10 mouse cellular contexts compared by ENCODE assay signal in genomic region chr6:101261513-101261912, GRCm38 (mm10).
A peak's percentile ranks its signal among the peaks of the same experiment; 100 is the strongest.
DNase-seq lines count a peak whose midpoint lies in the region; ATAC-seq and TF ChIP-seq lines count a peak whose summit lies in the region.
"Had no signal": no experiment of that assay in that cellular context is flagged by ENCODE, and none has a peak within 500 bp of the region (broad histone marks: within the 10 kb centered on the region; RNA-seq: fewer than 3 reads in every experiment).

No protein-coding gene starts in this region.

- ATAC-seq in cerebellum, adult (ENCODE audit: insufficient number of reproducible peaks, low FRiP score, low TSS enrichment): no peak
- ATAC-seq in liver, embryonic 11.5 days (replicated peaks; ENCODE audit: low FRiP score): no peak
- ATAC-seq in hematopoietic stem cell, adult 5-6 weeks (replicated peaks in 1 of 2; ENCODE audit: insufficient read depth in 1 of 2, low FRiP score in 2 of 2, low TSS enrichment in 1 of 2, low read depth in 1 of 2, poor library complexity in 2 of 2, severe bottlenecking in 2 of 2): peak; percentile 53 to 56; a peak in 1 of 4 replicates

- no peak for TF ChIP-seq POLR2A in liver, adult 2 months (IDR thresholded peaks at IDR 0.05; ENCODE audit: extremely low read depth, insufficient read depth, low read length)

- DNase-seq in cerebellum, adult 8-10 months: peak; percentile 16
- DNase-seq in liver, adult 2 months (ENCODE audit: extremely low read depth, low read depth, low spot score): peak; percentile 37
- DNase-seq in liver, embryonic 11.5 days (ENCODE audit: low spot score): no peak
- peak; percentile 12 to 45 for DNase-seq in adrenal gland, postnatal 36 days
- peak; percentile 81 for DNase-seq in mesoderm, embryonic 11.5 days (ENCODE audit: low read depth, low spot score)
- no peak for DNase-seq in ovary, postnatal 36 days (ENCODE audit: low spot score)

- no peaks in the 10 kb centered on the region for H3K4me1 ChIP-seq in liver, adult 2 months (ENCODE audit: control insufficient read depth, insufficient read depth, low read length)
- H3K4me1 ChIP-seq in liver, embryonic 11.5 days (replicated peaks; ENCODE audit: control insufficient read depth, insufficient read depth, low read length): no peaks in the 10 kb centered on the region

- no peak overlapping the region for H3K4me3 ChIP-seq in liver, adult 2 months (ENCODE audit: insufficient read depth, low read depth, low read length)
- H3K4me3 ChIP-seq in liver, embryonic 11.5 days (ENCODE audit: low read depth, low read length): no peak overlapping the region

- H3K27me3 ChIP-seq in liver, adult 2 months (ENCODE audit: control insufficient read depth, insufficient read depth, low read length): no peaks in the 10 kb centered on the region
- H3K27me3 ChIP-seq in liver, embryonic 11.5 days (replicated peaks; ENCODE audit: control insufficient read depth, insufficient read depth, low read length): no peaks in the 10 kb centered on the region

- H3K27ac ChIP-seq in liver, adult 2 months (replicated peaks; ENCODE audit: insufficient read depth, low read depth, low read length): no peak overlapping the region
- no peak overlapping the region for H3K27ac ChIP-seq in liver, embryonic 11.5 days (ENCODE audit: low read depth, low read length)
- H3K27ac ChIP-seq: macrophage had no signal

- WGBS in liver, adult 2 months: 4% methylated on average over 4 of the region's 4 CpGs
- WGBS in liver, embryonic 11.5 days: 6% methylated on average over 4 of the region's 4 CpGs

- TF ChIP-seq CTCF in liver, adult 2 months (IDR thresholded peaks at IDR 0.05; ENCODE audit: low read depth, low read length): peak; percentile 26

- no peaks in the 10 kb centered on the region for H3K36me3 ChIP-seq in liver, adult 2 months (ENCODE audit: control insufficient read depth, insufficient read depth, low read length)
- H3K36me3 ChIP-seq in liver, embryonic 11.5 days (ENCODE audit: control insufficient read depth, insufficient read depth, low read length): no peaks in the 10 kb centered on the region
- H3K36me3 ChIP-seq: G1E had no signal

- H3K4me2 ChIP-seq in liver, embryonic 11.5 days: no peak overlapping the region

- H3K9me3 ChIP-seq in liver, embryonic 11.5 days (ENCODE audit: control insufficient read depth, low read length): no peaks in the 10 kb centered on the region

- no peak overlapping the region for H3K9ac ChIP-seq in liver, adult 2 months (ENCODE audit: low read depth, low read length)
- H3K9ac ChIP-seq in liver, embryonic 11.5 days (ENCODE audit: low read depth, low read length): no peak overlapping the region

- no peaks in the 10 kb centered on the region for H3K79me2 ChIP-seq in liver, adult 2 months (ENCODE audit: control insufficient read depth, insufficient read depth, low read length)

Comparison
In these comparisons a context has a peak if more than half of its experiments do, and no peak if none do; other contexts are left out.
1. DNase-seq: peak in cerebellum, adult 8-10 months (single experiment), liver, adult 2 months (single experiment), adrenal gland, postnatal 36 days (2 of 2) and mesoderm, embryonic 11.5 days (single experiment); none in liver, embryonic 11.5 days (single experiment) and ovary, postnatal 36 days (single experiment).
2. ATAC-seq: peak in hematopoietic stem cell, adult 5-6 weeks (2 of 2); none in cerebellum, adult (single experiment) and liver, embryonic 11.5 days (single experiment).